Mouse (Mus musculus): ENCODE data around the gene Otud3. TPM values are rescaled to one million over a fixed set of nuclear protein-coding genes. Genes with fewer than 3 reads are reported as not detected.

Gene Otud3
- polyA plus RNA-seq, 1 experiment, result 8.3 TPM

DNA sequence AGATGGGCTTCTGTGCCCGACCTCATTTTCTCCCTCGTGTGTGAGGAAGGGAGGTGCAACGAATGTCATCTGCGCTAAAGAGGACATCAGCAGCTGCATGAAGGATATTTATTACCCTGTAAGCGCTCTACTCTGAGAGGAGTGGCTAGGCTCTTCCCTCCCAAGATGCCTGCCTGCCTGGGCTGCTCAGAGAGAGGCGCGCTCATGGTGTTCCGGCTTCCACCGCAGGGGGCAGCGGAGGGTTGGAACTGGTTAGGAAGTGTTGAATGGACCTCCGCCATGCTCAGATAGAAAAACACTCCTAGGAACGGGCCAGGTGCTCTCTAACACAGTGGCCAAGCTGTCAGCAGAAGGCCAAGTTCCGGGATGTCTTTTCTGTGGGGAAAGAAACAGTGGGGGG, 54.0 kb downstream of the Otud3 start:
- Histone ChIP-seq H3K4me1 (ENCODE audit: control insufficient read depth, insufficient read depth, low read length) (no peaks in the 10 kb centered on the region), H3K4me3 (replicated peaks; ENCODE audit: insufficient read depth, low read depth, low read length) (peak overlapping the region; percentile 55), H3K27me3 (ENCODE audit: control insufficient read depth, insufficient read depth, low read length) (no peaks in the 10 kb centered on the region), H3K27ac (ENCODE audit: insufficient read depth, low read length) (no peak overlapping the region)
- 2% methylated on average over 13 of the region's 13 CpGs for WGBS
- peak; percentile 87 to 89 for DNase-seq
- TF ChIP-seq POLR2A (IDR thresholded peaks at IDR 0.05; ENCODE audit: borderline replicate concordance, insufficient read depth, low read length) (no peak), CTCF (IDR thresholded peaks at IDR 0.05; ENCODE audit: borderline replicate concordance, insufficient read depth, low read depth, low read length) (peak; percentile 63)

DNA sequence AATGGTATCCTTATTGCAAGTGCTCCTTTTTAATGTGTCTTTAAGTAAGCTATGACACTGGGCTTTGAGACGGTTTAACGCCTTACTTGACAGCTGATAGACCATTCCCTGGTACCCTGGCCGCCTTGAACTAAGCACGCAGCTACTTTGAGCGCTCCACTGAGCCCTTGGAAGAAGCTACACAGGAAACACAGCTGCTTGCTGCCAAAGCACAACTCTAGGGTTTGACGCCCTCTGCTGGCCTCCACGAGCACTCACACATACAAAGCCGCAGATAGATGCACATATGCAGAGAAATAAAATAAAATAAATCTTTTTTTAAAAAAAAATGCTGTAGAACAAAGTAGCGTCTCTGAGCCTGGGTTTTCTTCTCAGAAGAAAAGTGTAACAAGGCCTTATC, 54.5 kb downstream of the Otud3 start:
- Histone ChIP-seq H3K27me3 (ENCODE audit: control insufficient read depth, insufficient read depth, low read length) (no peaks in the 10 kb centered on the region), H3K4me3 (replicated peaks; ENCODE audit: insufficient read depth, low read depth, low read length) (peak overlapping the region; percentile 55), H3K4me1 (ENCODE audit: control insufficient read depth, insufficient read depth, low read length) (no peaks in the 10 kb centered on the region), H3K27ac (ENCODE audit: insufficient read depth, low read length) (no peak overlapping the region)
- TF ChIP-seq POLR2A (IDR thresholded peaks at IDR 0.05; ENCODE audit: borderline replicate concordance, insufficient read depth, low read length) (no peak), CTCF (IDR thresholded peaks at IDR 0.05; ENCODE audit: borderline replicate concordance, insufficient read depth, low read depth, low read length) (peak; percentile 66)
- DNase-seq, result peak; percentile 36 to 40
- 22% methylated on average over 9 of the region's 9 CpGs for WGBS

DNA sequence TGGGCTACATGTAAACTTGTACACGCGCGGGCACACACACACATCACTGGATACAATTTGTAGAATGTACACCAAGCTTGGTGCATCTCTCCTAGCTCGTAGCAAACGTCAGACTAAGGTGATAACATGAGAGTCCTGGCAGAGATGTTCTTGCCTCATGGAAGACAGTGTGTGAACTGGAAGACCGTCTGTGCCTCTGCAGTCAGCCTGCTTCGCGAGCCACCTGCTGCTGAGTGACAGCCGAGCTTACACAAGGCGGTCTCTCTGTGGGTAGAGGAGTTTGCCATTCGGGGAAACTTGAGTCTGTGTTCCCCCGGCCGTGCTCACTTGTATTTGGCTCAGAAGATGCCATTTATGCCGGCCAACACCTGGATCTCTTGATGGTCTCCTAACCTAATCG, 55.3 kb downstream of the Otud3 start:
- H3K4me1 ChIP-seq (ENCODE audit: control insufficient read depth, insufficient read depth, low read length), result no peaks in the 10 kb centered on the region
- 49% methylated on average over 15 of the region's 15 CpGs for WGBS
- no peaks in the 10 kb centered on the region for H3K27me3 ChIP-seq (ENCODE audit: control insufficient read depth, insufficient read depth, low read length)
- H3K4me3 ChIP-seq (replicated peaks; ENCODE audit: insufficient read depth, low read depth, low read length), result no peak overlapping the region
- H3K27ac ChIP-seq (ENCODE audit: insufficient read depth, low read length), result no peak overlapping the region
- DNase-seq, result peak in 1 of 2 experiments; percentile 30
- no peak for TF ChIP-seq CTCF (IDR thresholded peaks at IDR 0.05; ENCODE audit: borderline replicate concordance, insufficient read depth, low read depth, low read length)
- no peak for TF ChIP-seq POLR2A (IDR thresholded peaks at IDR 0.05; ENCODE audit: borderline replicate concordance, insufficient read depth, low read length)

GRCm38 (mm10) chr4:138857576-138857975, 56.2 kb downstream of the Otud3 start:
- H3K27me3 ChIP-seq (ENCODE audit: control insufficient read depth, insufficient read depth, low read length), result no peaks in the 10 kb centered on the region
- no peak overlapping the region for H3K4me3 ChIP-seq (replicated peaks; ENCODE audit: insufficient read depth, low read depth, low read length)
- no peak overlapping the region for H3K27ac ChIP-seq (ENCODE audit: insufficient read depth, low read length)
- no peaks in the 10 kb centered on the region for H3K4me1 ChIP-seq (ENCODE audit: control insufficient read depth, insufficient read depth, low read length)
- TF ChIP-seq POLR2A (IDR thresholded peaks at IDR 0.05; ENCODE audit: borderline replicate concordance, insufficient read depth, low read length) (no peak), CTCF (IDR thresholded peaks at IDR 0.05; ENCODE audit: borderline replicate concordance, insufficient read depth, low read depth, low read length) (no peak)
- DNase-seq, result no peak
- 64% methylated on average over 10 of the region's 10 CpGs for WGBS

DNA sequence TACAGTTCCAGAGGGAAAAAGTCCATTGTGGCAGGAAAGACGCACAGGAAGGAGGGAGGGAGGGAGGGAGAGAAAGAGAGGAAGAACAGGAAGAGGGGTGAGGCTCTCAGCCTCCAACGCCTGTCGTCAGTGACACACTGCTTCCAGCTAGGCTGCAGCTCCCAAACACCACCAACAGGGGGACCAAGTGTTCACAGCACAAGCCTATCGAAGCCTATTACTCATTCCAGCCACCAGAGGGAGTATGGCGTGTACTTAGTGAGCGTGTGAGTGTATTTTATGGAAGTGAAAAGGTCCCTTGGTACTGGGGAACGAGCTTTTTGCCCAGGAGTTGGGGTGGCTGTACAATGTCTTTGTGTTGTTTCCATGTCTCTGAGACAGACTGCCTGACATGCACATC, 57.3 kb downstream of the Otud3 start:
- TF ChIP-seq POLR2A (IDR thresholded peaks at IDR 0.05; ENCODE audit: borderline replicate concordance, insufficient read depth, low read length) (no peak), CTCF (IDR thresholded peaks at IDR 0.05; ENCODE audit: borderline replicate concordance, insufficient read depth, low read depth, low read length) (peak; percentile 95)
- Histone ChIP-seq H3K4me3 (replicated peaks; ENCODE audit: insufficient read depth, low read depth, low read length) (no peak overlapping the region), H3K27ac (ENCODE audit: insufficient read depth, low read length) (no peak overlapping the region), H3K27me3 (ENCODE audit: control insufficient read depth, insufficient read depth, low read length) (no peaks in the 10 kb centered on the region), H3K4me1 (ENCODE audit: control insufficient read depth, insufficient read depth, low read length) (no peaks in the 10 kb centered on the region)
- WGBS, result 17% methylated on average over 7 of the region's 7 CpGs
- DNase-seq, result peak; percentile 58 to 62

GRCm38 (mm10) chr4:138855092-138855632, 58.6 kb downstream of the Otud3 start:
- DNase-seq, result no peak
- Histone ChIP-seq H3K4me1 (ENCODE audit: control insufficient read depth, insufficient read depth, low read length) (no peaks in the 10 kb centered on the region), H3K27me3 (ENCODE audit: control insufficient read depth, insufficient read depth, low read length) (no peaks in the 10 kb centered on the region), H3K4me3 (replicated peaks; ENCODE audit: insufficient read depth, low read depth, low read length) (no peak overlapping the region), H3K27ac (ENCODE audit: insufficient read depth, low read length) (no peak overlapping the region)
- 91% methylated on average over 9 of the region's 9 CpGs for WGBS
- TF ChIP-seq CTCF (IDR thresholded peaks at IDR 0.05; ENCODE audit: borderline replicate concordance, insufficient read depth, low read depth, low read length) (no peak), POLR2A (IDR thresholded peaks at IDR 0.05; ENCODE audit: borderline replicate concordance, insufficient read depth, low read length) (no peak)

GRCm38 (mm10) chr4:138852961-138853360, 60.8 kb downstream of the Otud3 start:
- no peak for DNase-seq
- Histone ChIP-seq H3K4me1 (ENCODE audit: control insufficient read depth, insufficient read depth, low read length) (no peaks in the 10 kb centered on the region), H3K27ac (ENCODE audit: insufficient read depth, low read length) (no peak overlapping the region), H3K4me3 (replicated peaks; ENCODE audit: insufficient read depth, low read depth, low read length) (no peak overlapping the region), H3K27me3 (ENCODE audit: control insufficient read depth, insufficient read depth, low read length) (no peaks in the 10 kb centered on the region)
- TF ChIP-seq POLR2A (IDR thresholded peaks at IDR 0.05; ENCODE audit: borderline replicate concordance, insufficient read depth, low read length) (no peak), CTCF (IDR thresholded peaks at IDR 0.05; ENCODE audit: borderline replicate concordance, insufficient read depth, low read depth, low read length) (no peak)
- 82% methylated on average over 6 of the region's 6 CpGs for WGBS

DNA sequence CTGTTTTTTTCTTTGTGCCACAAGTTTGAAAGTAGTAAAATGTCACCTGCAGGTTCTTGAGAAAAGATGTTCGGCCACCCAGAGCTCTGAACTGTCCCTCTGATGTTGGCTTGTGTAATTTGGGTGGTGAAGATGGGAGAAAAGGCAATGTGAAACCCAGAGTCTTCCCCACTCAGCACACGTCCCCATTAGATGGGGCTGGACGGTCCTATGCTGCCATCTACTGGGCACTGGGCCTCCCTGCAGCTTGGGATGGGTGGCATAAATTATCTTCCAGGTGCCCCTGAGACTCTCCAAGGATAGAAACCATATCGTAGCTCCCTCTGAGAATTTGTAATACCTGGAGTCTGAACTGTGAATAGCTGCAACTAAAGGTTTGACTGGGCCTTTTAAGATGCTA, 62.3 kb downstream of the Otud3 start:
- no peak overlapping the region for H3K4me3 ChIP-seq (replicated peaks; ENCODE audit: insufficient read depth, low read depth, low read length)
- H3K27me3 ChIP-seq (ENCODE audit: control insufficient read depth, insufficient read depth, low read length), result no peaks in the 10 kb centered on the region
- no peaks in the 10 kb centered on the region for H3K4me1 ChIP-seq (ENCODE audit: control insufficient read depth, insufficient read depth, low read length)
- TF ChIP-seq CTCF (IDR thresholded peaks at IDR 0.05; ENCODE audit: borderline replicate concordance, insufficient read depth, low read depth, low read length), result peak; percentile 99
- TF ChIP-seq POLR2A (IDR thresholded peaks at IDR 0.05; ENCODE audit: borderline replicate concordance, insufficient read depth, low read length), result no peak
- H3K27ac ChIP-seq (ENCODE audit: insufficient read depth, low read length), result no peak overlapping the region
- peak; percentile 65 to 80 for DNase-seq
- 2% methylated on average over 4 of the region's 4 CpGs for WGBS

Other genes with a start within 250 kb of the Otud3 start
- 0.22 and 0.33 TPM in 2 replicates for gene Pla2g2c, start 189.2 kb downstream of the Otud3 start, polyA plus RNA-seq (2012; rRNA removed)
- gene Ubxn10, start 176.8 kb downstream of the Otud3 start, polyA plus RNA-seq (2012; rRNA removed), result 1.9 and 2.3 TPM in 2 replicates
- 0.41 and 0.69 TPM in 2 replicates for gene Pla2g2f, start 156.3 kb downstream of the Otud3 start, polyA plus RNA-seq (2012; rRNA removed)
- gene Pla2g2d, start 138.2 kb downstream of the Otud3 start, polyA plus RNA-seq (2012; rRNA removed), result 0.11 and 0.16 TPM in 2 replicates
- 2.0 and 4.7 TPM in 2 replicates for gene Pla2g5, start 50.5 kb downstream of the Otud3 start, polyA plus RNA-seq (2012; rRNA removed)
- not detected in 2 replicates for gene Gm13030, start 40.0 kb downstream of the Otud3 start, polyA plus RNA-seq (2012; rRNA removed)
- gene Pla2g2e, start 36.0 kb downstream of the Otud3 start, polyA plus RNA-seq (2012; rRNA removed), result not detected in 2 replicates
- gene Rnf186, start 53.2 kb upstream of the Otud3 start, polyA plus RNA-seq (2012; rRNA removed), result not detected in 2 replicates
- gene Tmco4, start 58.9 kb upstream of the Otud3 start, polyA plus RNA-seq (2012; rRNA removed), result 2.4 and 2.5 TPM in 2 replicates
- 1.1 and 1.2 TPM in 2 replicates for gene Htr6, start 161.6 kb upstream of the Otud3 start, polyA plus RNA-seq (2012; rRNA removed)
- gene Nbl1, start 179.0 kb upstream of the Otud3 start, polyA plus RNA-seq (2012; rRNA removed), result 55.0 and 63.1 TPM in 2 replicates
- 212 and 218 TPM in 2 replicates for gene Minos1, start 217.2 kb upstream of the Otud3 start, polyA plus RNA-seq (2012; rRNA removed)

Measured in cerebellum, adult 2 months (tissue).